Mouse (Mus musculus) heart, embryonic 15.5 days (tissue): ENCODE data around the gene Olfr1168. TPM values are rescaled to one million over a fixed set of nuclear protein-coding genes. Genes with fewer than 3 reads are reported as not detected.
"Not testable (repeated sequence)": the region's sequence is repeated elsewhere in the genome, so short reads cannot be mapped to it uniquely, and the experiment has no call there.

Experiments used
- ATAC-seq: fragments of 200-750 bp; cut with Nextera tagmentation; replicated peaks from 2 replicates; pipeline ENCODE4 v1.8.0; 2017; ENCODE audit warnings: low read depth, moderate TSS enrichment; ENCODE audit not compliant: insufficient number of reproducible peaks, insufficient read depth, low FRiP score
- H3K27ac ChIP-seq: fragments of 300-500 bp; sonication (generic); 2 replicates; pipeline ENCODE4 v1.5.1; 2015; ENCODE audit warnings: mild to moderate bottlenecking, inconsistent platforms
- H3K27me3 ChIP-seq: fragments of 300-500 bp; sonication (generic); 2 replicates; pipeline ENCODE4 v1.6.1; 2015; ENCODE audit warnings: inconsistent platforms
- H3K36me3 ChIP-seq: fragments of 300-500 bp; sonication (generic); 2 replicates; pipeline ENCODE4 v1.6.1; 2015; ENCODE audit warnings: mild to moderate bottlenecking, inconsistent platforms
- H3K4me1 ChIP-seq: fragments of 300-500 bp; sonication (generic); replicated peaks from 2 replicates; pipeline ENCODE4 v1.6.1; 2015; ENCODE audit warnings: inconsistent platforms
- H3K4me2 ChIP-seq: fragments of 300-500 bp; sonication (generic); 2 replicates; pipeline ENCODE4 v1.6.1; 2015; ENCODE audit warnings: inconsistent platforms, mild to moderate bottlenecking, moderate library complexity
- H3K4me3 ChIP-seq: fragments of 300-500 bp; sonication (generic); 2 replicates; pipeline ENCODE4 v1.5.1; 2015; ENCODE audit warnings: mild to moderate bottlenecking, inconsistent platforms
- H3K9ac ChIP-seq: fragments of 300-500 bp; sonication (generic); 2 replicates; pipeline ENCODE4 v1.6.1; 2015; ENCODE audit warnings: mild to moderate bottlenecking, inconsistent platforms
- H3K9me3 ChIP-seq: fragments of 300-500 bp; sonication (generic); replicated peaks from 2 replicates; pipeline ENCODE4 v1.6.1; 2016; ENCODE audit warnings: inconsistent platforms
- WGBS: fragments of 180-500 bp; shearing (Covaris S2); methylation state at CpG from one replicate; pipeline ENCODE4 v1.1.7; 2015; ENCODE audit warnings: mixed read lengths; 5-methylcytosine and 5-hydroxymethylcytosine counted together
- polyA plus RNA-seq: library from polyadenylated mRNA; unstranded; fragments of >200 nt; fragmentation: Nextera tagmentation; extraction: Ambion mirVana; gene quantifications from 2 replicates; pipeline ENCODE4 v1.2.1, GENCODE M21; 2015

The Olfr1168 gene
- not detected in 2 replicates for polyA plus RNA-seq

DNA sequence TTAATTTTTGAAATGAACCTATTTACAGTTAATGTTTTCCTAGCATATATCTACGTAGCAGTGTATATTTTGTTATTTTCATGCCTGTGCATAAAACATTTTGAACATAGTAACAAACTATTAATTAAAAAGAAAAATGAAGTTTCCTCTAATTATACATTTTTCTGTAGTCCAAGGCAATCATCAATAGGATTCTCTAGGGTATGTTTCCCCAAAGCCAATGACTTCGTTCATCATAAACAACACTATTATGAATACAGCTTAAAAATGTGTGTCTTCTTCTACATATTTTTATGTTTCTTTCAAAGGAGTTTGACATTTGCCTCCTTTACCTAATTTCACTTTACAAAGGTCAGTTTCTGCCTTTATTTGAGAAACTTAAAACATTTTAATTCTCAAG lies at the start of gene Olfr1168:
Olfr1168 (plus strand) TSS at position 301 of the 400 bp plus-strand sequence.
- Histone ChIP-seq H3K27me3 (no peaks in the 10 kb centered on the region), H3K9ac (no peak within 1 kb of the TSS), H3K36me3 (no peaks in the 10 kb centered on the region), H3K9me3 (no peaks in the 10 kb centered on the region), H3K4me2 (no peak within 1 kb of the TSS), H3K4me1 (no peaks in the 10 kb centered on the region), H3K27ac (no peak within 1 kb of the TSS), H3K4me3 (no peak within 1 kb of the TSS)
- WGBS, result 75% methylated on average over 2 of the region's 2 CpGs
- ATAC-seq, result no peak

GRCm38 (mm10) chr2:88155093-88155492 lies 26.6 kb upstream of the Olfr1168 start, which contains the start of gene Olfr1167:
TSS of gene Olfr1167 (minus strand) at chr2:88155193.
- not testable (repeated sequence) for H3K9me3 ChIP-seq, H3K9ac ChIP-seq, H3K4me3 ChIP-seq, H3K36me3 ChIP-seq, H3K27ac ChIP-seq, ATAC-seq, H3K4me1 ChIP-seq, H3K4me2 ChIP-seq, H3K27me3 ChIP-seq
- 71% methylated on average over 1 of the region's 1 CpGs for WGBS

DNA sequence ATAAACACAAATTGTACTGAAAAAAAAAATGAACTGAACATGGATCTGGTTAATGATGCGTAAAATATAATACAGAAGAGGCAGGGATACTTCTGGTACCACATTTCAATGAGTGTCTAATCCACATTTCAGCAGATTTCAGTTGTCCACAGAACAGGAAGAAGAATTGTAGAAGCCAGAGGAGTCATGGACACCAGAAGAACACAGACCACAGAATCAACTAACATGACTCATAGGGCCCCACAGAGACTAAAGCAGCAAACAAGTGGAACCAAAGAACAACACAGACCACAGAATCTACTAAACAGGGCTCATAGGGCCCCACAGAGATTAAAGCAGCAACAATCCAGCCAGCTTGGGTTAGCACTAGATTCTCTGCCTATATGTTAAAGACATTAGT lies 39.1 kb downstream of the Olfr1168 start:
- Histone ChIP-seq H3K4me3 (no peak overlapping the region), H3K36me3 (no peaks in the 10 kb centered on the region), H3K27ac (no peak overlapping the region), H3K4me2 (no peak overlapping the region), H3K9ac (no peak overlapping the region), H3K9me3 (no peaks in the 10 kb centered on the region), H3K27me3 (no peaks in the 10 kb centered on the region), H3K4me1 (no peaks in the 10 kb centered on the region)
- WGBS, result 87% methylated on average over 1 of the region's 1 CpGs
- no peak for ATAC-seq

DNA sequence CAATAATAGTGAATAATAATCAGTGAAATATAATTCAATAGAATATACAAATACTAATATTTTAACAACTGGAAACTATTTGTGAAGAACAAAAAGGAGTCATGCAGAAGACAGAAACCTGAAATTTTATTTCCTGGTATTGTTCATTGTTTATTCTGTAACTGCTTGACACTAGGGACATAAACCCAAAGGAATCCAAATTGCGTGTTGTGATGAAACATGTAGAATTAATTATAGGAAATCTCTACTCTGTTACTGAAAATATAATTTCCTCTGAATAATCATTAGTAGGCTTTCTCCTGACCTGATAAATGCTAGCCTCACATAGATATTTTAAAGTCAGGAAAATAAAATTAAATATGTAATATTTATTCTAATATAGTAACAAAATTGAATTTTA lies 46.6 kb downstream of the Olfr1168 start, which contains the start of gene Olfr1170:
Olfr1170 (minus strand) TSS at position 101 of the 400 bp plus-strand sequence.
- H3K4me3 ChIP-seq, result no peak within 1 kb of the TSS
- no peaks in the 10 kb centered on the region for H3K4me1 ChIP-seq
- H3K27me3 ChIP-seq, result no peaks in the 10 kb centered on the region
- no peak for ATAC-seq
- H3K36me3 ChIP-seq, result no peaks in the 10 kb centered on the region
- H3K9me3 ChIP-seq, result no peaks in the 10 kb centered on the region
- 68% methylated on average over 1 of the region's 1 CpGs for WGBS
- no peak within 1 kb of the TSS for H3K4me2 ChIP-seq
- H3K9ac ChIP-seq, result no peak within 1 kb of the TSS
- H3K27ac ChIP-seq, result no peak within 1 kb of the TSS

Other genes with a start within 250 kb of the Olfr1168 start
- gene Olfr1155, start 236.7 kb upstream of the Olfr1168 start, polyA plus RNA-seq, result not detected in 2 replicates
- gene Olfr1156, start 228.8 kb upstream of the Olfr1168 start, polyA plus RNA-seq, result not detected in 2 replicates
- not detected in 2 replicates for gene Olfr1157, start 213.6 kb upstream of the Olfr1168 start, polyA plus RNA-seq
- not detected in 2 replicates for gene Olfr74, start 207.2 kb upstream of the Olfr1168 start, polyA plus RNA-seq
- not detected in 2 replicates for gene Olfr1158, start 191.8 kb upstream of the Olfr1168 start, polyA plus RNA-seq
- gene Olfr1160, start 173.6 kb upstream of the Olfr1168 start, polyA plus RNA-seq, result not detected in 2 replicates
- not detected in 2 replicates for gene Olfr1161, start 159.1 kb upstream of the Olfr1168 start, polyA plus RNA-seq
- not detected in 2 replicates for gene Olfr73, start 144.2 kb upstream of the Olfr1168 start, polyA plus RNA-seq
- gene Olfr1162, start 130.8 kb upstream of the Olfr1168 start, polyA plus RNA-seq, result not detected in 2 replicates
- not detected in 2 replicates for gene Olfr1163, start 110.0 kb upstream of the Olfr1168 start, polyA plus RNA-seq
- gene Olfr1164, start 87.9 kb upstream of the Olfr1168 start, polyA plus RNA-seq, result not detected in 2 replicates
- gene Olfr1166, start 53.6 kb upstream of the Olfr1168 start, polyA plus RNA-seq, result not detected in 2 replicates
- not detected in 2 replicates for gene Olfr1167, start 26.7 kb upstream of the Olfr1168 start, polyA plus RNA-seq
- not detected in 2 replicates for gene Olfr1170, start 46.5 kb downstream of the Olfr1168 start, polyA plus RNA-seq
- not detected in 2 replicates for gene Olfr1173, start 98.0 kb downstream of the Olfr1168 start, polyA plus RNA-seq
- gene Olfr1174-ps, start 133.3 kb downstream of the Olfr1168 start, polyA plus RNA-seq, result not detected in 2 replicates
- gene Olfr1175-ps, start 145.3 kb downstream of the Olfr1168 start, polyA plus RNA-seq, result not detected in 2 replicates
- not detected in 2 replicates for gene Olfr1176, start 154.8 kb downstream of the Olfr1168 start, polyA plus RNA-seq
- not detected in 2 replicates for gene Olfr1177-ps, start 164.6 kb downstream of the Olfr1168 start, polyA plus RNA-seq
- not detected in 2 replicates for gene Olfr1178, start 205.2 kb downstream of the Olfr1168 start, polyA plus RNA-seq
- gene Olfr1179, start 224.6 kb downstream of the Olfr1168 start, polyA plus RNA-seq, result not detected in 2 replicates
- gene Olfr1180, start 237.3 kb downstream of the Olfr1168 start, polyA plus RNA-seq, result not detected in 2 replicates
- gene Olfr1181, start 244.3 kb downstream of the Olfr1168 start, polyA plus RNA-seq, result not detected in 2 replicates